Mouse (Mus musculus) spleen, postnatal 4 days (tissue): ENCODE data around the gene Nol4l.

Experiments used
- DNase-seq, 2 experiments: peaks; one replicate each; pipeline ENCODE4 v3.0.0; 2022; ENCODE audit warnings: low spot score in 2 of 2

Gene Nol4l

DNA sequence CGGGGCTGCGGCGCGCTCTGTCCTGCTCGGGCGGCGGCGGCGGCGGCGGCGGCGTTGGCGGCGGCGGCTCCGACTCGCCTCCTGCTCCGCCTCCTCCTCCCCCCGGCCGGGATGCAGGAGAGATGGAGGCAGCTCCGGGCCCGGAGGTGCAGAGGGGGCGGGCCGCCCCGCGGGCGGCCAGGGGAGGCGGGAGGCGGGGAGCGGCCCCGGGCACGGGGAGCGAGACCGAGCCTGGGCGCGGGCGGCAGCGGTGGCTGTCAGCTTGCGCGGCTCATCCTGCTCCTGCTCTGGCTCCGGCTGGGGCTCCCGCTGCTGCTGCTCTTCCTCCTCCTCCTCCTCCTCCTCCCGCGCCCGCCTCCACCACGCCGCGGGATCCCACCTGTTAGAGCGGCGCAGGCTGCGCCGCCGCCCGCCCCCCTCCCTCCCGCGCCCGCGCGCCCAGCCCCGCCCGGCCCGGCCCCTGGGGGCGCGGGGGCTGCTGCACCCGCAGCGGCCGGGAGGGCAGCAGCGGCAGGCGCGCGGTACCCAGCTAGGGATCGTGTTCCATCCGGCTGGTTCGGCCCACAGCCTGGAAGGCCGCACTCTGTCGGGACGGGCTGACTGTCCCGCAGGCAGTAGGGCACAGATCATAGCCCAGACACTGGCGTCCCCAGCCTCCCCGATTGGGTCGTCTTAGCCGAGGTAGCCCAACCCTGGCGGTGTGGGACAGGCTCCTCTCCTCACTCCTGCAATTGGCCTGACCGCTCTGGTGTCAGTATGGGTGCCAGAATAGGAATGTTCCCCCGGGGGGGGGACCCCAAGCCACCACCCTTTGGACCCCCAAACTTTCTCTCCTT is at the start of gene Nol4l:
Nol4l (minus strand) TSS at position 41 of the 836 bp plus-strand sequence.
- no peak for DNase-seq

DNA sequence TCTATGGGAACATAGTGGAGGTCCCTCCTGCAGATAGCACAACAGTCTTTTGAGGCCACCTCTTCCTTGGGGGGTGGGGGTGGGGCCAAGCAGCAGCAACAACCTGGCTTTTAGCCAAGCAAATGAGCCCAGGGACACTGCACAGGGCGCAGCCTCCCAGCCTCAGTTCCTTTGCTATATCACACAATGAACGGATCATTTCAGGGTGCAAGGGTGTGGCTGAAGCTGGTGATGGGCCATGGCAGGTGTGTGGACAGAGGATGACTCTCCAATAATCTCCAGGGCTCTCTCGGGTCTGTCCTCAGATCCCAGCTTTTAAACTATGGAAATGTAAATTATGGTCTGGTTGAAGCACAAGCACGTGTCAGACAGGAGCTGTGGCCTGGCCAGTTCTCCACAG is 47.4 kb upstream of the Nol4l start:
- peak in 1 of 2 experiments; percentile 58 for DNase-seq

DNA sequence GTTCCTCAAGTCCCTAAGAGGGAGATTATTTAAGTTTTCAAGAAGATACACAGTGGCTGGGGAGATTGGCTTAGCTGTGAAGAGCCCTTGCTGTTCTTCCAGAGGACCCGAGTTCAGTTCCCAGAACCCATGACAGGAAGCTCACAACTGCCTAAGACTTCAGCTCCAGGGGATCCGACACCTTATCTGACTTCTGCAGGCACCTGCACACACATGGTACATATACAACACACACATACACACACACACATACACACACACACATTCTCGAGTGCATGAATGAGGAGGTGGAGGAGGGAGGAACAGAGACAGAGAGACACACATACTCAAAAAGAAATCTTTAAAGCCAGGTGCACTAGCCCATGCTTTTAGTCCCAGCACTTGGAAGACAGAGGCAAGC is 46.4 kb upstream of the Nol4l start:
- DNase-seq, result no peak

DNA sequence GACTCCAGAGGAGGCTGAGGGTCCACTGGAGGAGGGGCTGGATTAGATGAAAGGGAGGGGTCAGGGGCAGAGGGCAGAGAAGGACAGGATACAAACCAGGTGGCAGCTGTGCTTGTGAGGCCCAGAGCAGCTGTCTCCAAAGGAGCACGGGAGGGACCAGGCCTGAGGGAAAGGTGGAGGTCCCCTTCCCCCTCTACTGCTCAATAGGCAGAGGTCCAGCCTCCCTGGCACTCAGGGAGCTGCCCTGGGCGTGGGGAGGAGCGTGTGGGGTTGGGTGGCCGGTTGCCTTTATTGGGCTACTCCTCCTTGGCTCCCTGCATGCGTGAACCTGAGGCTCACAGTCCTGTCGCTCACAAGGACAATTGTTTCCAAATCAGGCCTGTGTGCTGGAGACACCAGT is 45.8 kb upstream of the Nol4l start:
- peak in 1 of 2 experiments; percentile 60 for DNase-seq

DNA sequence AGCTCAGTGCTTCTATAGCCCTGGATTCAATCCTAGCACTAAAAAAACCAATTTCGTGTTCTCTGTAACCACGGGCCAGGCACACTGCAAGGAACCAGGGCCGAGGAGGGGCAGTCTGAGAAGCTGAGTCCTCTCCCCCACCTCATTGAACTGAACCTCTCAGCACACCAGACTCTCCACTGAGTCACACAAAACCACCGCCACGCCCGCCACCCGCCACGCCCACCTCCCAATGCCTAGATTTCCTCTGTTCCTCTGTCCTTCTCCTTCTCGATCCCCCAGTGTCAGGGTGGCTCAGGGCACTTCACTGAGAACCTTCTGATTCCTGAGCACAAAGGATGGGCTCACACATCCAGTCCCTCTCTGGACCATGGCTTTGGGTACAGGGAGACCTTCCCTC is 43.3 kb upstream of the Nol4l start:
- no peak for DNase-seq

DNA sequence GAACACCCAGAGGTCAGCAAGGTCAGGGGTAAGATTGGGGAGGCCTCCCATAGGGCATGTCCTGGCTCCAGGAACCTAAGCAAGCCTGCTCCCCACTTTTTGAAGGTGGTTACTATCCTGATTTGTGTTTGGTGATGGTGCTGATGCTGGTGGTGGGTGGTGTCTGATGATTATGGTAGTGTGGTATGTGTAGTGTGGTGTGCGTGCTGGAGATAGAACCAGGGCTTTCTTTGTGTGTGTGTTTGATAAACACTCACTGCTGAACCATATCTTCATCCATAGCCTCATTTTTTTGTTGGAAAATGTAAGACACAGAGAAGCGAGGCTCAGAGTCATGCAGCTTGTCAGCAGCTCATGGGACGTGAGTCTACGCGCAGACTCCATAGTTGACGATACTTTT is 38.8 kb upstream of the Nol4l start:
- DNase-seq, result no peak

DNA sequence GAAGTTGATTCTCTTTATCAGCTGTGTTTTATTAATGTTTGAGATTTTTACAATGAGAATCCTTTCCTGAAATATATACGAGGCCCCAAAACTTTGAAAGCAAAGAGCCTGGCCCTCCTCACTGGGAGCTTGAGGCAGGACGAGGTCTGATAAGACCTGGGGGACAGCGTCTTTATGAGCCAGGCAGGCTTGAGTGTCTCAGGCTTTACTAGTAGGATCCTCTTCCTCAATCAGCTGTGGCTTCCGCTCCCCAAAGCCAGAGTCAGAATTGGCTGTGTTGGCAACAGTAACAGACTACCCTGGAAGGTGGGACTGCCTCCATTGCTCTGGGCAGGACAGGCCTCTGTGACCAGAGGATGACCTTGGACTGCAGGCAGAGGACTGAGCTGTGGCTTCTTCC is 38.2 kb upstream of the Nol4l start:
- no peak for DNase-seq

DNA sequence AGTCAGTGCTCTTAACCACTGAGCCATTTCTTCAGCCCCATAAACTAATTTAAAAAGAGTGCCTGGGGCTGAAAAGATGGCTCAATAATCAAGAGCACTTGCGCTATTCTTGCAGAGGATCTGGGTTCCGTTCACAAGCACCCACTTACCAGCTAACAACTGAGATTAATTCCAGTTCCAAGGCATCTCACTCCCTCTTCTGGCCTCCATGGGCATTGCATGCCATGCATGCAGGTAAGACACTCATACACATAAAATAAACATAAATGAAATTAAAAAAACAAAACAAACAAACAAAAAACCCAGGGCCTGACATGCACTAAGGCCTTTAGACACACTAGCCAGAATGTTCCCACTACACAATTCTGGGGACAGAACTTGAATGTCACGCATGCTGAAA is 34.6 kb upstream of the Nol4l start:
- no peak for DNase-seq

DNA sequence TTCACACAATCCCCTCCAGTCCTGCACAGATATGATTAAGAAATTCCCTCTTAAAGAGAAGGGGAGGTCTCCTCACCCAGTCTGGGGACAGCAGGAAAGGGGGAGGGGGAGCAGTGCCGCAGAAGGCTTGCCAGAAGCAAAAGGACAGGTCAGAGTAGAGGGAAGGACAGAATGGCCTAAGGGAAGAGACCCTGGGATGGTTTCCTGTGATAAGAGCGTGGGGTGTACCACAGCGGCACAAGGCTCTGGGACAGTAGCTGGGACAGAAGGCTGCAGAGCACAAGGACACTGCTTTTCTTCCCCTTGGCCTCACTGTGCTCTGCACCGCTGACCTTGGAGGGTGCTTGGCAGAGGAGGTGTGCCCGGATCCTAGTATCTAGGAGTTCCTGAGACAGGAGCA is 31.8 kb upstream of the Nol4l start:
- no peak for DNase-seq

DNA sequence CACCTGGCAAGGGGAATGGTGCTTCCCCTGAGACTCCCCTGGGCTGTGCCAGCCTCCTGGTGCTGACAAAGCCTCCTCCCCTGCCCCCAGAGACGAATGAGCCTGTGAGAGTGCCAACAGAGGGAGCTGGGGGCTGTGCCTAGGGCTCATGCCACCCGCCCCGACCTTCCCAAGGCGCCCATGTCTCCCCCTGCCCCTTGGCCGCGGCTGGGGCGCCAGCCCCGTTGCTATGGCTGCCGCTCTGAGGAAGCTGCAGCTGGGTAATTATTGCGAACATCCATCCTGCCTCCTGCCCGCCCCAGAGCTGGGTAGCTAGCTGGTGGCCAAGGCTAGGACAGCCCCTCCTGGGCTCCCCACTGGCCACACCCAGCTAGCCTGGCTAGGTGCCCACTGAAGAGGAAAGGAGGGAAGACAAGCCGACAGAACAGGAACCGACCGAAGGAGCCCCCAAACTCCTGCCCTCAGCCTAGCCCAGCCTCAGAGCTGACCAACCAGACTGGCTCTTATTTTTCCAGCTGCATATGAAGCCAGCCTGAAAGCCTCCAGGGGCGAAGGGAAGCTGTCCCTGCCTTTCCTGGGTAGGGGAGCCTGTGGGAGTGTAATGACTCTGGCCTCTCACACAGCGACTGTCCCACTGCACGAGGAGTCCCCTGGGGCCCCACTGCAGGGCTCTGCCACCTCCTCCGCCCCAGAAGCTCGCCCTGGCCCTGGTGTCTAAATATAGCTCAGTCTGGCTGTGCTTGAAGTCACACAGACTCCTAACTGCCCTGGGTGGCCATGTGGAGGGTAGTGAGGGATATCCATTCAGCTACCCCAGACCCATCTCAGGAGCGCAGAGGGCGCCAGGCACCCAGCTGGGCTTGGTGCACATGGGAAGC is 31.1 kb upstream of the Nol4l start:
- DNase-seq, result peak; percentile 66 to 81

DNA sequence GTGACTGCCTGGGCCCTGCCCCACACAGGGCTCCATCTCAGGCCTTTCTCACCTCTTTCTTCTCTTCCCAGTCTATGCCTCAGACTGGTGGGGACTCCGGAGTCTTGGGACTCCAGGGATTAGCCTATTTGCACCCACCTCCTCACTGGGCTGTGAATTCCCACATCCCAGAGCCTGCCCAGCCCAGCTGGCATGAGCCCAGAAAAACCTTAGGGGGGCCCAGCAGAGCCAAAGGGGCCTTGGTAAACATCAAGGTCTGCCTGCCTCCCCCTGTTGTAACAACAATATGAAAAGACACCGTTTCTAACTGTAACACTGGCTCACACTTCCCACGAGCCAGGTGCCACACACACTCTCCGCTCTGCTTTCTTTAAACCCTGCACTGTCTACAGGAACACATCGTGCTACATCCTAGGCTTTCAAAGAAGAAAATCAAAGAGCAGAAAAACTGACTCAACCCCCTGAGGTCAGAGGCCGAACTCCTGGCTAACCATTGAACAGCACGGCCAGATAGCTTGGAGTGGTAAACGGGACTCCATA is 29.9 kb upstream of the Nol4l start:
- no peak for DNase-seq

DNA sequence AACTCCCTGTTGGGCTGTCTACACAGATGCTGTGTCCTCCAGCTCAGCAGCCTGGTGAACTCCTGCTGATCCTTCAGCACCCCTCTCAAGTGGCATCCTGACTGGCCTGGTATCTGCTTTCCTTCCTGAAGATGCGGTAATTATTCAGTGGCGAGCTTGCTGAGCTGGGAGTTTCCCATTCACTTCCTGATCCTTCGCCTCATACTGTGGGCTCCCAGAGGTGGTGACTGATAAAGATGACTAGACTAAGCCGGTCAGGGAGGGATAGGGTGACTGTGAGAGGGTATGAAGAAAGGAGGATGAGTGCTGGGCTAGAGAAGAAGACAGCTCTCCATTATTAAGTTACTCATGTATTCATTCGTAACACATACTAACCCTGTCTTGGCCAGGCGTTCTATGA is 28.7 kb upstream of the Nol4l start:
- DNase-seq, result no peak

DNA sequence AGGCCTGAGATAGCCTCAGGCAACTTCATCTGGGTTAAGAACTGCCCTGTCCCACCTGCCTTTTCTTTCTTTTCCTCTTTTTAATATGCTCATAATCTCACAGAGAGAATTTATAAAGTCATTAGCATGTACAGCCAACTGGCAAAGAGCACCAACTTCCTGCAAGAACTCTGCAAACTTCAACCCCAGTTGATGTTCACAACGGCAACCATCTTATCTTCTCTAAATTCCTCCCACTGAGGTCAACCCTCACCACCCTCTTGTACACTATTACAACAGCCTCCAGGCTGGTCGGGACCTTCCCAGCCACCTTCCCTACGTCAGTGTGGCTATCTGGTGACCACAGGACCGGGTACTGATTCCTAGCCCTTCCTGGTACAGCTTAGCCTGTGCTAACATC is 27.5 kb upstream of the Nol4l start:
- DNase-seq, result no peak

DNA sequence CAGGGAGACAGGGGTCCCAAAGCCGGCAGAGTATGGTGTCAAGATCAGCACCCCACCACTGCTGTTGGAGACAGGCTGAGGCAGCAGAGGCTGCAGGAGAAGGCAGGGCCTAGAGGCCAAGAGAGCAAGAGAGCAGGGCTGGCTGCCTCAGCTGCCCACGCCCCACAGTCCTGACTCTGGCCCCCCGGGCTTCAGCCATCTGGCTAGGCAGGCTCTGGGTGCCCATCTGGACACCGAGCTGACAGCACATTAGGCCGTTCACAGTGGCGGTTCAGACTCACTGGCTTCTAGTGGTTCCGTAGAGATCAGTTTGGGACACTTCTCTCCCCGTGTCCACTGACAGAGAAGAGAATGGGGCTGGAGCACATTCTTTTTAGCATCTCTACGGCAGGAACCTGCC is 26.4 kb upstream of the Nol4l start:
- DNase-seq, result no peak

DNA sequence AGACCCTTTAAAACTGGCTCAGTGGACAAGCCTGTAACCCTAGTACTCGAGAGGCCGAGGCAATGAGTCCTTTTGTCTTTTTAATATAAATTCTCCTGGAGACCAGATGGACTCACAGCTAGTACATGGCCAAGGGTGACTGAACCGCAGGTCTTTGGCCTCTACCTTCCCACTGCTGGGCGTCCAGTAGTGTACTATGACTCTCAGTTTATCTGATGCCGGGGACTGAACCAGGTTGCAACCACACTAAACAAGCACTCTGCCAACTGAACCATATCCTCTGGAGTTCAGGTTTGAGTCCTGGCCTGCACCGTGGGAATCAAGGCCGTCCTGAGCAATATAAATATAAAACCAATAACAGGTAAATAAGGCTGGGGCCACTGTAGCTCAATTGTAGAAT is 24.8 kb upstream of the Nol4l start:
- DNase-seq, result no peak

DNA sequence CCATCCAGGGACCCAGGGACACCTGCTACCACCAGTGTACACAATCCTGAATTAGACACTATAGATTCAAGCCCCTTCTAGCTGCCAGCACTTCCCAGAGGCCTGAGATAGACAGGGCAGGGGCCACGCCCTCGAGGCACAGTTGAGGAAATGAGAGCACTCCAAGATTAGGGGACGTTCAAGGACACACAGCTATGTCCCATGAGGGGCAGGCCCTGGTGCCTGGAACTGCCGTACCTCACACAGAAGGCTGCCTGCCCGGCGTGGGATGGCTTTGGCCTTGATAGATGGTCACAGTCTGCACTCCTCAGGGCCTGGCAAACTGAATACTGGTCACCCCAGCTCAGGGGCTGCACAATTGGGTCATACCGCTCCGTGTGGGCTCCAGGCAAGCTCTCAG is 19.7 kb upstream of the Nol4l start:
- no peak for DNase-seq

DNA sequence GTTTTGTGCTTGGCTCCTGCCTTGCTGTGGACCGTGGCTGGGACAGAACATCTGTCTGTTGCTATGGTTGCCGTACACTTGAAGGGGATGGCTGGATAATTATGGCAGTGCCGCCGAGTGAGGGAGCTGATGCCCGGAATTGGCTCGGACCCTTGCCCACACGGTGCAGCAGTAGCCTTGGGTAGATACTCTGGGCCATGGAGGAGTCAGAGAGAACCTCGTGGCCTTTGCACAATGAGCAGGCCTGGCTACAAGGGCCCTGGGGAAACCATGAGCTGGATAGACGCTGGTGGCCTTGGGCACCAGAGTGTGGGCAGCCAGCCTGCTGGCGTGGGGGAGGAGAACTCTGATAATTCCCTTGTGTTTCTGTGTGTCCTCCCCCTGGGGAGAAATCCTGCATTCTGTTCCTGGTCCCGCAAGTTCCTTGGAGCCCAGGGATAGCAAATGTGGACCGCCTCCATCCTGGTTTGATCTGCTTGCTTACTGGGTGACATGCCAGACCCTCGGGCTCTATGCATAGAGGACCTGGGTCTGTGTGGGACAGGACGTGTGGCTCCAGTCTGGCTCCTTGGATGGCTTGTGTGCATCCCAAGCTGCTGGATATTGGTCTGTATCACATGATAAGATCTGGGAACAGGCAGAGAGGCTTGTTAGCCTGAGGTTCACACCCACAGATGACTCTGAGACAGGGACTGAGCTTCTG is 18.6 kb upstream of the Nol4l start:
- no peak for DNase-seq

DNA sequence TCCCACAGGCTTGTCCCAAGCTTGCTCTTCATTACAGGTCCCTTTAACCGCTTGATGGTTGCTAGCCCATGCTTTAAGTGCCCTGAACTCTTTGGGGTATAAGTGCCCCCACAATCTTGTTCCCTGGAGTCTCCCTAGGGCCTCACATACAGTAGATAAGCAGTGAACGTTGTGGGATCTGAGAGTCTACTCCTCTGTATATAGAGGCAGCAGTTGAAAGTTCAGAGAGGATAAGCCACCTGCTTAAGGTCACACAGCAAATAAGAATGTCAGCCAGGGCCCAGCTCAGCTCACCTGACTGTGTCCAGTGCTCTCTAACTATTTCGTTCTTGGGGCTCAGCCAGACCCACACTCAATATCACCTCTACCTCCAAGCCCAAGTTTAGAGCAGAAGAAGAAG is 17.9 kb upstream of the Nol4l start:
- DNase-seq, result no peak

DNA sequence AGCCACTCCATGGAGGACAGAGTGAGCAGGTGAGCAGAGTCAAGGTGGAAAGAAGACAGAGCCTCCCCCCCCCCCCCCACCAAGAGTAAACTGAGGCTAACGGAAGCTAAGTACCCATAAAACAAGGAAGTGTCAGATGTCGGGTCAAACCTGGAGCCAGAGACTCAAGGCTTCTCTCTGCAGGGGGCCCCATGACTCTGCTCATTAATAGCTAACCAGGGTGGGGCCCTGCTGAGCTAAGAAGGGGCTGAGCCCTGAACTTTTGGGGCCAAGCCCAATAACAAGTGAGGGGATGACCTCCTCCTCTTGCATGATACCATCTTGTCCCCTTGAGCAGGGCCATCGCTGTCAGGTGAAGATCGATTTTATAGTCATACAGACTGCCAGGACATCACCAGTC is 17.2 kb upstream of the Nol4l start:
- no peak for DNase-seq

DNA sequence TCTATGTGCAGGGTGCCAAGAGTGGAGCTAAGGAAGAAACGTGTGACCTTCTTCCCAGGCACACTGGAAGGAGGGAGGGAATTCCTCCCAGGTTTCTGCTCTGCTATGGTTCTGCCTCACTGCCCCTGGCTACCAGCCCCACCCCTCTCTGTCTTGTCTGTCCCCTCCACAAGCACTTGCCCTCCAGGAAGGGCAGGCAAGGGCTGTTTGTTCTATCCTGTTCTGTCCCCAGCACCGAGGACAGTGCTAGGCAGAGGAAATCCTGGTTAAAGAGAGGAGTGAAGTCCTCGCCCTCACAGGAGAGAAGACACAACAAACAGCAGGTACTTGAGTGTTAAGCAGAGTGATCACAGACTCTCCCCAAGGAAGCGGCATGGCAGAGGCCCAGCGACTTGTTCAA is 16.7 kb upstream of the Nol4l start:
- no peak for DNase-seq

DNA sequence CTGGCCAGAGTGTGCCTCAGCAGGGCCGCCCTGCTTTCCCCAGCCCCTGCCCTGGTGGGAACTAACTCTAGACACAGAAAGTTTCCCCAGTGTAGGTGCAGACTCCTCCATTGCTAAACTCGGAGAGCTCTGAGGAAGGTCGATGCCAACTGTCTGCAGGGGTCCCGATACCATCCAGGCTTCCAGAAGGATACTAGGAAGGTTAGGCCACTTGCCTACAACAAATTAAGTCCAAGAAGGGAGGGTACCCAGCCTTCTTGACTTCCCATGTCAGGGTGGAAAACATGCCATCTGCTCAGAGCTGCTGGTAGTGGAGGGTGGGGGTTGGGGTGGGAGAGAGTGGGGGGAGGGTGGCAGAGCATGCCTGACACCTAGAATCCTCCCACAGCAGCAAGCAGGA is 15.0 kb upstream of the Nol4l start:
- no peak for DNase-seq
